Mouse (Mus musculus): ENCODE measurements around the gene Fbxw7.

Gene Fbxw7

GRCm38 (mm10) chr3:84814762-84815381 lies at the start of gene Fbxw7:
Gene Fbxw7, plus strand, starts transcription at chr3:84815268.
- peak; percentile 61 for DNase-seq

GRCm38 (mm10) chr3:84768940-84769339 lies 46.1 kb upstream of the Fbxw7 start:
- no peak for DNase-seq

GRCm38 (mm10) chr3:84769411-84769810 lies 45.7 kb upstream of the Fbxw7 start:
- DNase-seq, result no peak

- no peak for DNase-seq
Measured at GRCm38 (mm10) chr3:84770518-84770917, 44.5 kb upstream of the Fbxw7 start.

- no peak for DNase-seq
Measured at GRCm38 (mm10) chr3:84771980-84772379, 43.1 kb upstream of the Fbxw7 start.

- no peak for DNase-seq
Measured at GRCm38 (mm10) chr3:84774246-84775066, 40.6 kb upstream of the Fbxw7 start.

- no peak for DNase-seq
Measured at GRCm38 (mm10) chr3:84775067-84775423, 40.0 kb upstream of the Fbxw7 start.

- no peak for DNase-seq
Measured at GRCm38 (mm10) chr3:84775577-84775976, 39.5 kb upstream of the Fbxw7 start.

- DNase-seq, result no peak
Measured at GRCm38 (mm10) chr3:84776084-84776483, 39.0 kb upstream of the Fbxw7 start.

GRCm38 (mm10) chr3:84787914-84788313 lies 27.2 kb upstream of the Fbxw7 start:
- no peak for DNase-seq

GRCm38 (mm10) chr3:84804036-84804435 lies 11.0 kb upstream of the Fbxw7 start:
- DNase-seq, result no peak

- no peak for DNase-seq
Measured at GRCm38 (mm10) chr3:84806206-84806605, 8.9 kb upstream of the Fbxw7 start.

- no peak for DNase-seq
Measured at GRCm38 (mm10) chr3:84807826-84808225, 7.2 kb upstream of the Fbxw7 start.

- DNase-seq, result no peak
Measured at GRCm38 (mm10) chr3:84808906-84809305, 6.2 kb upstream of the Fbxw7 start.

- DNase-seq, result no peak
Measured at GRCm38 (mm10) chr3:84810803-84811202, 4.3 kb upstream of the Fbxw7 start.

GRCm38 (mm10) chr3:84813436-84814156 lies 1.5 kb upstream of the Fbxw7 start:
- DNase-seq, result no peak

GRCm38 (mm10) chr3:84814157-84814761 lies 809 bp upstream of the Fbxw7 start:
- peak; percentile 100 for DNase-seq

GRCm38 (mm10) chr3:84815461-84815860 lies 393 bp downstream of the Fbxw7 start:
- peak; percentile 20 for DNase-seq

- DNase-seq, result no peak
Measured at GRCm38 (mm10) chr3:84816951-84817350, 1.9 kb downstream of the Fbxw7 start.

GRCm38 (mm10) chr3:84820654-84821201 lies 5.7 kb downstream of the Fbxw7 start:
- DNase-seq, result no peak

- no peak for DNase-seq
Measured at GRCm38 (mm10) chr3:84825990-84826389, 10.9 kb downstream of the Fbxw7 start.

GRCm38 (mm10) chr3:84826405-84826804 lies 11.3 kb downstream of the Fbxw7 start:
- DNase-seq, result no peak

- DNase-seq, result no peak
Measured at GRCm38 (mm10) chr3:84826938-84827337, 11.9 kb downstream of the Fbxw7 start.

All from cerebellum, adult 11-12 months (tissue).